Mouse (Mus musculus) forebrain, postnatal 0 days (tissue): Measurements from ENCODE around the gene Ankrd6. TPM values are rescaled to one million over a fixed set of nuclear protein-coding genes. Genes with fewer than 3 reads are reported as not detected.

Experiments used
- ATAC-seq: fragments of 200-750 bp; cut with Nextera tagmentation; 2 replicates; pipeline ENCODE4 v1.8.0; 2017; ENCODE audit warnings: mild to moderate bottlenecking, moderate library complexity
- DNase-seq: peaks from one replicate; pipeline ENCODE4 v3.0.0-alpha.2; 2015
- H3K27ac ChIP-seq: fragments of 300-500 bp; sonication (generic); 2 replicates; pipeline ENCODE4 v1.5.1; 2014; ENCODE audit warnings: low read depth, mild to moderate bottlenecking, antibody characterized with exemption, low read length, moderate library complexity, mixed read lengths
- H3K27me3 ChIP-seq: fragments of 300-500 bp; sonication (generic); 2 replicates; pipeline ENCODE4 v1.6.1; 2014; ENCODE audit warnings: mild to moderate bottlenecking, low read length, mixed read lengths; ENCODE audit not compliant: insufficient read depth
- H3K36me3 ChIP-seq: fragments of 300-500 bp; sonication (generic); 2 replicates; pipeline ENCODE4 v1.6.1; 2014; ENCODE audit warnings: mild to moderate bottlenecking, moderate library complexity; ENCODE audit not compliant: insufficient read depth
- H3K4me1 ChIP-seq: fragments of 300-500 bp; sonication (generic); 2 replicates; pipeline ENCODE4 v1.6.1; 2014; ENCODE audit warnings: antibody characterized with exemption; ENCODE audit not compliant: insufficient read depth
- H3K4me2 ChIP-seq: fragments of 300-500 bp; sonication (generic); 2 replicates; pipeline ENCODE4 v1.6.1; 2014; ENCODE audit warnings: low read depth, mild to moderate bottlenecking, moderate library complexity
- H3K4me3 ChIP-seq: fragments of 300-500 bp; sonication (generic); 2 replicates; pipeline ENCODE4 v1.5.1; 2014; ENCODE audit warnings: low read depth, low read length, mixed read lengths
- H3K9ac ChIP-seq: fragments of 300-500 bp; sonication (generic); 2 replicates; pipeline ENCODE4 v1.6.1; 2014; ENCODE audit warnings: mild to moderate bottlenecking
- H3K9me3 ChIP-seq: fragments of 300-500 bp; sonication (generic); 2 replicates; pipeline ENCODE4 v1.6.1; 2016; ENCODE audit warnings: low read length
- CTCF ChIP-seq: sonication (generic); IDR thresholded peaks from 2 replicates; pipeline ENCODE4 v1.5.1; 2016; ENCODE audit warnings: antibody characterized with exemption, control low read depth, low read depth
- WGBS: fragments of 180-500 bp; shearing (Covaris S2); extraction: QIAGEN DNeasy Blood & Tissue Kit; methylation state at CpG from one replicate; pipeline ENCODE4 v1.1.7; 2014; 5-methylcytosine and 5-hydroxymethylcytosine counted together
- polyA plus RNA-seq: library from polyadenylated mRNA; unstranded; fragments of >200 nt; fragmentation: Nextera tagmentation; extraction: Ambion mirVana; gene quantifications from 2 replicates; pipeline ENCODE4 v1.2.1, GENCODE M21; 2015
- total RNA-seq: library from RNA; depleted of rRNA; stranded (reverse); fragments of >200 nt; gene quantifications from 2 replicates; pipeline ENCODE4 v1.2.3, GENCODE M21; 2014

The Ankrd6 gene
- total and polyA plus RNA-seq, 2 experiments from 2014 or later: 18.4 to 39.8 TPM

DNA sequence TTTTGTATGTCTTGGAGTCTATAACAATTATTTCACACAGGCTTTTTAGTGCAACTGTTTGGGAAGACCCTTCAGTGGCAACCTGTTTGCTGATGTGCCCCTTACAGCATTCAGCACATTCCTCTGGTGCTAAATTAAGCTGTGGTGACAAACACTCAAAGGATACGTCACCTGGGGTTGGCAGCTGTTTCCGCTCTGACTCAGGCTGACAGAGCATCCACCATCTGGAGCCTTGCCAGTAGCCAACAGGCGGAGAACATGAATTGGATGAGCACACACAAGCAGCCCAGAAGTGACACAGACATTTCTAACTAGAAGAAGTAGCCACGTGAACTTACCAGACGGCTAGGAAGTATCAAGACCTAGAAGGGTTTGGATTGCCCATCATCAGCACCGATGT lies 44.0 kb downstream of the Ankrd6 start:
- H3K4me3 ChIP-seq: no peak overlapping the region
- ATAC-seq: peak; percentile 56
- H3K4me1 ChIP-seq: no peaks in the 10 kb centered on the region
- TF ChIP-seq CTCF: no peak
- peak; percentile 72 for DNase-seq
- H3K9me3 ChIP-seq: no peaks in the 10 kb centered on the region
- no peak overlapping the region for H3K27ac ChIP-seq
- no peaks in the 10 kb centered on the region for H3K27me3 ChIP-seq
- 42% methylated on average over 6 of the region's 6 CpGs for WGBS
- H3K4me2 ChIP-seq: no peak overlapping the region
- no peaks in the 10 kb centered on the region for H3K36me3 ChIP-seq
- no peak overlapping the region for H3K9ac ChIP-seq

DNA sequence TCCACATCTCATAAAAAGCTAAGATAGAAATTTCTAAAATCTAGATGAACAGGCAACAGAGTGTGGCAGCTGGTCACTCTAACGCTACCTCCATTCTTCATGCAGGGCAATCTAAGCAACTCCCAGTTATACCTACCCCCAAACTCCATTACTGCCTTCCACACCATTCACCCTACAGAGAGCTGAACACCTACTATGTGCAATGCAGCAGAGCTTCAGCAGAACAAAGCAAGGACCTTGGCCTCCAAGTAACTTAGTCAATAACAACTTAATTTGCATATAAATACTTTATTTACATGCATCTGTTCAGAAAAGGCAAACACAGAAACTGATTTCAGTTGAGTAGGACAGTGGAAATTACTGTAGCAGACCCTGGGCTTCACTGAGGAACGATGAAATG lies 44.7 kb downstream of the Ankrd6 start:
- TF ChIP-seq CTCF: no peak
- H3K4me1 ChIP-seq: no peaks in the 10 kb centered on the region
- WGBS: 87% methylated on average over 2 of the region's 2 CpGs

GRCm38 (mm10) chr4:32905381-32905780 lies 45.3 kb downstream of the Ankrd6 start:
- Histone ChIP-seq H3K9ac (no peak overlapping the region), H3K4me3 (no peak overlapping the region), H3K4me2 (no peak overlapping the region), H3K27me3 (no peaks in the 10 kb centered on the region), H3K36me3 (no peaks in the 10 kb centered on the region), H3K4me1 (no peaks in the 10 kb centered on the region), H3K27ac (no peak overlapping the region), H3K9me3 (no peaks in the 10 kb centered on the region)
- ATAC-seq (no peak), DNase-seq (no peak)
- no peak for TF ChIP-seq CTCF
- 82% methylated on average over 2 of the region's 2 CpGs for WGBS

More for the DNA sequence above, 44.7 kb downstream of the Ankrd6 start:
- H3K27ac ChIP-seq: no peak overlapping the region
- ATAC-seq (no peak), DNase-seq (no peak)
- H3K4me2 ChIP-seq: no peak overlapping the region
- no peaks in the 10 kb centered on the region for H3K36me3 ChIP-seq
- H3K9ac ChIP-seq: no peak overlapping the region
- H3K4me3 ChIP-seq: no peak overlapping the region
- H3K9me3 ChIP-seq: no peaks in the 10 kb centered on the region
- H3K27me3 ChIP-seq: no peaks in the 10 kb centered on the region

DNA sequence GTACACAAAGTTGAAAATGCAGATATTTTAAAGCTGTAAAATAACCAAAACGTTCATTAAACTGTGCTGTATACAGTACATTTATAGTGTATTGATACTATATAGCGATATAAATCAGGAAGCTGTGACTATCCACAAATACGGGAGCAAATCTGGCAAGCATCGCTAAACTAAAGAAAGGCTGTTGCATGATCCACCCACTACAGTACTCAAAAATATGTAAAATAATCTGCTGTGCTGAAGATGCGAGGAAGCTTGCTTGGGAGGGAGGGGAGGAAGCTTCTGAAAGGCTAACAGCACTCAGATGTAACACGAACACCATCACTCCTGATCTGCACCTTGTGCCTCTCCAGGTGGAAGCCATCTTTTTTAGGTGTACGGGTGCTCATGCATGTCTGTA lies 46.8 kb downstream of the Ankrd6 start:
- WGBS: 80% methylated on average over 7 of the region's 7 CpGs

DNA sequence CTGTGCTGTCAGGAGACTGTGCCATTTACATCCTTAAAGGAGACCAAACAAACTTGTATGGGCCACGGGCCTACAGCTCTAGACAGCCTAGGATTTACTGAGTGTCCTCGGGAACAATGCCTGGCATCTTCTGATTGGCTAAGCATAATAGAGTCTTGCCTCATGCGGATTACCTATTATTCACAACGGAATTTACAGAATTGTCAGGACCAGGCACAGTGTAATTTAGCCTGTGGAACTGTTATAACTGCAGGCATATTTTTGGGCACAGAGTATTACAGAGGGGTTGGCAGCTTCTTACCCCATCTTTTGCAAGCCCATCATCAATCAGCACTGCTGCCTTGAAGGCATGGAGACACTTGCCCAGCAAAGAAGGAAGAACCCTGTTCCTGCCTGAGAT lies 51.6 kb downstream of the Ankrd6 start:
- ATAC-seq: peak; percentile 29; the same call in 1 of the 2 replicates
- Histone ChIP-seq H3K9me3 (peaks cover 12% of the 10 kb centered on the region), H3K4me3 (no peak overlapping the region), H3K4me2 (no peak overlapping the region), H3K27ac (no peak overlapping the region), H3K9ac (no peak overlapping the region), H3K27me3 (no peaks in the 10 kb centered on the region), H3K4me1 (no peaks in the 10 kb centered on the region), H3K36me3 (no peaks in the 10 kb centered on the region)
- TF ChIP-seq CTCF: no peak
- 28% methylated on average over 4 of the region's 4 CpGs for WGBS
- DNase-seq: no peak

More for the DNA sequence above, 46.8 kb downstream of the Ankrd6 start:
- H3K9ac ChIP-seq: no peak overlapping the region
- H3K36me3 ChIP-seq: no peaks in the 10 kb centered on the region
- no peak for TF ChIP-seq CTCF
- no peaks in the 10 kb centered on the region for H3K4me1 ChIP-seq
- ATAC-seq (no peak), DNase-seq (no peak)
- no peak overlapping the region for H3K4me3 ChIP-seq
- H3K9me3 ChIP-seq: no peaks in the 10 kb centered on the region
- H3K27me3 ChIP-seq: no peaks in the 10 kb centered on the region
- H3K4me2 ChIP-seq: no peak overlapping the region
- no peak overlapping the region for H3K27ac ChIP-seq

DNA sequence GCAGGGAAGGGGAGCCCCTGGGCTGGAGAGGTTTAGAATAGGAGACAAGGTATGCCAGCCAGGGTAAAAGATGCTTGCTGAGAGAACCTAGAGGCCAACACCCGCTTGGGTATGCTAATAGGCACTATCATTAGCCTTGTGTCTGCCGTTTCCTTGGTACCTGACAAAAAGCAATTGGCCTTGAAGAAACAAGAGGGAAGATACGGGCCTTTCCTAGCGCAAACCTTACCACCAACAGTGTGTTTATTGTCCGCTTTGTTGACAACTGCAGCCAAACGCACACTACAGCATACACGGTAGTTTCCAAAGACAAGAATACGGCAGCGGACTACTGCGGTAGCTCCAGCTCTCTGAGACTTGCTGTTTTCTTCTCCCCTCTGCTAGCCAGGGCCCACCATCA lies 59.3 kb downstream of the Ankrd6 start:
- Histone ChIP-seq H3K27me3 (no peaks in the 10 kb centered on the region), H3K4me2 (no peak overlapping the region), H3K36me3 (no peaks in the 10 kb centered on the region), H3K9ac (no peak overlapping the region), H3K4me3 (no peak overlapping the region), H3K9me3 (peaks cover 19% of the 10 kb centered on the region), H3K27ac (no peak overlapping the region), H3K4me1 (peaks cover 13% of the 10 kb centered on the region)
- no peak for TF ChIP-seq CTCF
- no peak for ATAC-seq
- WGBS: 55% methylated on average over 10 of the region's 10 CpGs
- no peak for DNase-seq

DNA sequence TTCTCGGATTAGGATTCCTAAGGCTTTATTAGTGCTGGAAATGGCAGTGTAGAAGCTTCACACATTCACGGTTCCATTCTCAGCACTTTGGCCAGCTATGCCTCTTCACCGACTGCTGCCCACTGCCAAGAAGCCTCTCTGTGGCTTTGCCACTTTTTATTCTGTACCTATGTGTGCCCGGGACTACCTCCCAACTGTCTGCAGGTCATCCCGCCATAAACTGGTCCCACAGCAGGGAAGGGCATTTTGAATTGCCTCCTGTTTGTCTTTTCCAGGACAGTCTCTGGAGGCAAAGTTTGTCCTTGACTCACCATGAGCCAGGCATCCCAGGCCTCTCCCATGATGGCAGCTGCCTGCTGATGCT lies 59.9 kb downstream of the Ankrd6 start:
- H3K27ac ChIP-seq: peak overlapping the region; percentile 66

More for the DNA sequence above, 59.9 kb downstream of the Ankrd6 start:
- no peak overlapping the region for H3K4me3 ChIP-seq
- peaks cover 13% of the 10 kb centered on the region for H3K4me1 ChIP-seq
- H3K27me3 ChIP-seq: no peaks in the 10 kb centered on the region
- no peak; the same call in 1 of the 2 replicates for ATAC-seq
- 0 out of 2 replicates have a peak overlapping the region, but pooled peaks have one; percentile 1 for H3K9ac ChIP-seq
- H3K4me2 ChIP-seq: no peak overlapping the region
- H3K9me3 ChIP-seq: peaks cover 19% of the 10 kb centered on the region
- DNase-seq: no peak
- 57% methylated on average over 5 of the region's 5 CpGs for WGBS
- no peak for TF ChIP-seq CTCF
- H3K36me3 ChIP-seq: no peaks in the 10 kb centered on the region
